Mouse (Mus musculus): Measurements from ENCODE around the gene Npdc1. TPM values are rescaled to one million over a fixed set of nuclear protein-coding genes. Genes with fewer than 3 reads are reported as not detected.

The Npdc1 gene
- polyA plus RNA-seq, 1 experiment, result not detected

DNA sequence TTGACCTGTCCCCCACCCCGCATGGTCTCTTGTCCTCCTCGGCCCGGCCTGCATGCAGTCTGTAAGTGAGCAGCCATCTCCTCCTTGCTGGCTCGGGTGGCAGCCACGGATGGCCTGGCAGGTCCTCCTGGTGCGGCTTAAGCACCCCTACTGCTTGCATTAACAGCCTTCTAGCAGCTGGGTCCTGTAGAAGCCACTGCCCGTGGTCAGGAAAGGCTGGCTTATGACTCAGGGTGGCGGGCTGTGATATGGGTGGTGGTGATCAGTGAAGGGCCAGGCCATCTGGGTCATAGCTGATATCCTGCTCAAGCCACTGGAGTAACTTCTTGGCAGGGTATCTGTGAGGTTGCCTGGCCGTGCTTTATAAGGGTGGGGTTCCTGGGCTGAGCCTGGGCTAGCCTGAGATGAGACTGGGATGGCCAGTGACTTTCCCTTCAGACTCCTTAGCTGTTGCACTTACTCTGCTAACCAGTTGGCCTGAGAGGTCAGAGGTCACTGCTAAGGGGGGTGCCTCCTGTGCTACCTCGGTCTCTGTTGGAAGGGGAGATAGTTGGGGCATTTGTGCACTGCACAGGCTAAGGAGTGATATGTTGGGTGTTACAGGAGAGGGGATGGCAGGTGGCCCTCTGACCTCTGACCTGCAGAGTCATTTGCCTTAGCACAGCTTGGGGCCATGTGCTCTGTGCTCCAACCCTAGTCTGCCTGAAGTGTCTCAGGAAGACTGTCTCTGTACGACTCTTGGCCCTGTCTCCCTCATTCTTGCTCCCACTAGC, 33.4 kb downstream of the Npdc1 start:
- Histone ChIP-seq H3K4me3 (ENCODE audit: insufficient read depth, low read depth, low read length) (no peak overlapping the region), H3K27ac (ENCODE audit: insufficient read depth, low read depth, low read length) (no peak overlapping the region), H3K4me1 (ENCODE audit: control insufficient read depth, insufficient read depth, low read length) (peaks cover 33% of the 10 kb centered on the region)
- 86% methylated on average over 11 of the region's 11 CpGs for WGBS
- TF ChIP-seq CTCF (IDR thresholded peaks at IDR 0.05; ENCODE audit: insufficient read depth, low read depth, low read length), result no peak

DNA sequence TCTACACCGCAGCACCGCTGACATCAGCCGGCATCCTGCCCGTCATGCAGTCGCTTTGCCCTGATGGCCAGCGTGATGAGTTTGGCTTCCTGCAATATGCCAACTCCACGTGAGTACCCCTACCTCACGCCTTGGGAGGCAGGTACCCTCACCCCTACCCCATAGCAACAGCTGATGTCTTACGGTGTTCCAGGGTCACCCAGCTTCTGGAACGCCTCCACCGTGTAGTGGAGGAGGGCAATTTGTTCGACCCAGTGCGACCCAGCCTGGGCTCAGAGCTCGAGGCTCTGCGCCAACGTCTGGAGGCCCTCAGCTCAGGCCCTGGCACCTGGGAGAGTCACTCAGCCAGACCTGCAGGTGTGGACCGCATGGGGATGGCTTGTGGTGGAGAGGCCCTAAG, 34.0 kb downstream of the Npdc1 start:
- WGBS, result 90% methylated on average over 17 of the region's 17 CpGs
- H3K27ac ChIP-seq (ENCODE audit: insufficient read depth, low read depth, low read length), result no peak overlapping the region
- no peak overlapping the region for H3K4me3 ChIP-seq (ENCODE audit: insufficient read depth, low read depth, low read length)
- TF ChIP-seq CTCF (IDR thresholded peaks at IDR 0.05; ENCODE audit: insufficient read depth, low read depth, low read length), result no peak
- TF ChIP-seq POLR2A (IDR thresholded peaks at IDR 0.05; ENCODE audit: insufficient read depth, low read depth, low read length), result no peak
- H3K4me1 ChIP-seq (ENCODE audit: control insufficient read depth, insufficient read depth, low read length), result peaks cover 33% of the 10 kb centered on the region

DNA sequence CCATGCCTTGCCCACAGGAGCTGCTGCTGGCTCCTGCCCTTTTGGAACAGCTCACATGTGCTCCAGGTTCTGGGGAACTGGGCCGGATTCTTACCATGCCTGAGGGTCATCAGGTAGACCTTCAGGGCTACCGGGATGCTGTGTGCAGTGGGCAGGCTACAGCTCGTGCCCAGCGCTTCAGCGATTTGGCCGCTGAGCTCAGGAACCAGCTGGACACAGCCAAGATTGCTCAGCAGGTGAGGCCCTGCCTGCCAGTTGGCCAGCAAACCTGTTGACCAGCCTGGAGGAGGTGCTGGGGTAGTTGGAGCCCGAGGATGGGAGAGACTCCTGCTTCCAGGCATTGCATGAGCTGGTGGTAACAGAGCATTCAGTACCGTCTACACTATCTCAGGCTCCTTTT, 35.1 kb downstream of the Npdc1 start:
- Histone ChIP-seq H3K4me3 (ENCODE audit: insufficient read depth, low read depth, low read length) (no peak overlapping the region), H3K27ac (ENCODE audit: insufficient read depth, low read depth, low read length) (no peak overlapping the region), H3K4me1 (ENCODE audit: control insufficient read depth, insufficient read depth, low read length) (peaks cover 31% of the 10 kb centered on the region)
- WGBS, result 90% methylated on average over 8 of the region's 8 CpGs
- no peak for TF ChIP-seq POLR2A (IDR thresholded peaks at IDR 0.05; ENCODE audit: insufficient read depth, low read depth, low read length)

DNA sequence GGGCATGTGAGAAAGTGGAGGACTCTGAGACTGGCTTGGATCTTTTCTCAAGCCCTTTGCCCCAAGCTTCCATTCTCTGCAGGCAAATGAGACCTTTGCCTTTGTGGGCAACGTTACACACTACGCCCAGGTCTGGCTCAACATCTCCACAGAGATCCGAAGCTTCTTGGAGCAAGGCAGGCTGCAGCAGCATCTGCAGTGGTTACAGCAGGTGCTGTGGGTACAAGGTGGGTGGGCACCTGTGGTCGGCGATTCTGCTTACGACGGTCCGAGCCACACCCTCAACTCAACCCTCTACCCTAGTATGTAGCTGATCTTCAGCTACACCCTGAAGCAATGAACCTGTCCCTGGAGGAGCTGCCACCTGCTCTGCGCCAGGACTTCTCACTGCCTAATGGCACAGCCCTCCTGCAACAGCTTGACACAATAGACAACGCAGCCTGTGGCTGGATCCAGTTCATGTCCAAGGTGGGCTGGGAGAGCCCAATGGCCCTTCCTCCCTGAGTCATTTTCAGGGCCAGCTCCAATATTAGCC, 37.2 kb downstream of the Npdc1 start:
- TF ChIP-seq CTCF (IDR thresholded peaks at IDR 0.05; ENCODE audit: insufficient read depth, low read depth, low read length) (no peak), POLR2A (IDR thresholded peaks at IDR 0.05; ENCODE audit: insufficient read depth, low read depth, low read length) (0 out of 2 replicates have a peak, but pooled peaks have one; percentile 23)
- no peak overlapping the region for H3K4me3 ChIP-seq (ENCODE audit: insufficient read depth, low read depth, low read length)
- H3K27ac ChIP-seq (ENCODE audit: insufficient read depth, low read depth, low read length), result no peak overlapping the region
- whole genome bisulfite sequencing, result 95% methylated on average over 10 of the region's 10 CpGs
- peaks cover 10% of the 10 kb centered on the region for H3K4me1 ChIP-seq (ENCODE audit: control insufficient read depth, insufficient read depth, low read length)

DNA sequence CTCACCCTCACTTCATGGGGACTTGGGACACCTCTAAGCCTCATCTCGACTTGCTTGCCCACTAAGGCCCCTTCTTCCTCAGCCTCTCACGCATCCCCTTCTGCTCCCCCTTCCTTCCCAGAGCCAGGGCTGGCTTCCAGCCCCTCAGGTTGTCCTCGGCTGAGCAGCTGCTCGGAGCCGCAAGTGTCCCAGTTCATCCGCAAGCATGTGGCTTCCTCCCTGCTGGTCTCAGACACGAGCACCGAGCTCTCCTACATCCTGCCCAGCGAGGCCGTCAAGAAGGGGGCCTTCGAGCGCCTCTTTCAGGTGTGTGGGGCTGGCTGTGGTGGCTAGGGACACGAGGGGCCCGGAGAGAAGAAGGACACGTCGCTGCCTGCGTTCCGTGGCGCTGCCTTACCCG, 41.9 kb downstream of the Npdc1 start:
- no peak overlapping the region for H3K27ac ChIP-seq (ENCODE audit: insufficient read depth, low read depth, low read length)

DNA sequence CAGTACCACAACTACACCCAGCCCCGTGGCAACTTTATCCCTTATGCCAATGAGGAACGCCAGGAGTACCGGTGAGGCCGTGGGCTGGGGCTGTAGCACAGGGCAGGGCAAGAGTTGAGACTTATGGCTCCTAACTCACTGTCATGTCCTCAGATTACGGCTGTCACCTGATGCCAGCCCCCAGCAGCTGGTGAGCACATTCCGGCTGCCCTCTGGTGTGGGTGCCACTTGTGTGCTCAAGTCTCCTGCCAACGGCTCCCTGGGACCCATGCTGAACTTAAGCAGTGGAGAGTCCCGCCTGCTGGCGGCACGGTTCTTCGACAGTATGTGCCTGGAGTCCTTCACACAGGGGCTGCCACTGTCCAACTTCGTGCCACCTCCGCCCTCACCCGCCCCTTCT, 43.5 kb downstream of the Npdc1 start:
- TF ChIP-seq CTCF (IDR thresholded peaks at IDR 0.05; ENCODE audit: insufficient read depth, low read depth, low read length), result no peak
- TF ChIP-seq POLR2A (IDR thresholded peaks at IDR 0.05; ENCODE audit: insufficient read depth, low read depth, low read length), result no peak
- WGBS, result 90% methylated on average over 14 of the region's 14 CpGs

More for the DNA sequence above, 41.9 kb downstream of the Npdc1 start:
- H3K4me1 ChIP-seq (ENCODE audit: control insufficient read depth, insufficient read depth, low read length), result no peaks in the 10 kb centered on the region
- no peak overlapping the region for H3K4me3 ChIP-seq (ENCODE audit: insufficient read depth, low read depth, low read length)
- TF ChIP-seq CTCF (IDR thresholded peaks at IDR 0.05; ENCODE audit: insufficient read depth, low read depth, low read length) (no peak), POLR2A (IDR thresholded peaks at IDR 0.05; ENCODE audit: insufficient read depth, low read depth, low read length) (no peak)
- WGBS, result 85% methylated on average over 20 of the region's 20 CpGs

DNA sequence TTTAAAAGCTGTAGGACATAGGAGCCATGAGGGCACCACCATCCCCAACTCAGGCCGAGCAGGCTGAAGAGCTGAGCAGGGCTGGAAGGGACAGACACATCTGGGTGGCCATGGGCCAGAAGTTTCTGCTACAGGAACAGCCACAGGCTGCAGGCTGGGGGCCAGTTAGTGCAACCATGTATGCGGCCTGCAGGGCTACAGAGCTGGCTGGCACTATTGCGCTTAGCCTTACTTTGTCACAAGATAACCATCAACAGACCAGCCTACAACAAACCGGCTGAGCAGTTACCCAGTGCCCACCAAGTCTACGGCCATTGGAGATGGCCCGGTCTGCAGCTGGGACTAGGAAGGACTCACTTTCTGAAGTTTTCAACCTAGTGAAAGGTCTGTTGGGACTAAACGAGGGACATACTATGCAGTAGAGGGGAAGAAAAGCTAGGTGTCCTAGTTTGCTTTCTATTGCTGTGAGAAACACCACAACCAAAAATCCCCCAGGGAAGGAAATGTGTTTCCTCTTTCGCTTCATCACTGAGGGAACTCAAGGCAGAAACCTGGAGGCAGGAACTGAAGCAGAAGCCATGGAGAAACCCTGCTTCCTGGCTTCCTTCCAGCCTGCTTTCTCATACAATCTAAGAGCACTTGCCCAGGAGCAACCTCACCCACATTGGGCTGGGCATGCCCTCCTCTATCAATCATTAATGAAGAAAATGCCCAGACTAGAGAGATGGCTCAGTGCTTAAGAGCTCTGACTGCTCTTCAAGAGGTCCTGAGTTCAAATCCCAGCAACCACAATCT, 51.9 kb downstream of the Npdc1 start:
- Histone ChIP-seq H3K27ac (ENCODE audit: insufficient read depth, low read depth, low read length) (no peak overlapping the region), H3K4me3 (ENCODE audit: insufficient read depth, low read depth, low read length) (no peak overlapping the region), H3K4me1 (ENCODE audit: control insufficient read depth, insufficient read depth, low read length) (no peaks in the 10 kb centered on the region)
- TF ChIP-seq POLR2A (IDR thresholded peaks at IDR 0.05; ENCODE audit: insufficient read depth, low read depth, low read length) (no peak), CTCF (IDR thresholded peaks at IDR 0.05; ENCODE audit: insufficient read depth, low read depth, low read length) (no peak)
- WGBS, result 79% methylated on average over 8 of the region's 8 CpGs

More for the DNA sequence above, 43.5 kb downstream of the Npdc1 start:
- no peak overlapping the region for H3K27ac ChIP-seq (ENCODE audit: insufficient read depth, low read depth, low read length)
- no peaks in the 10 kb centered on the region for H3K4me1 ChIP-seq (ENCODE audit: control insufficient read depth, insufficient read depth, low read length)
- H3K4me3 ChIP-seq (ENCODE audit: insufficient read depth, low read depth, low read length), result no peak overlapping the region

DNA sequence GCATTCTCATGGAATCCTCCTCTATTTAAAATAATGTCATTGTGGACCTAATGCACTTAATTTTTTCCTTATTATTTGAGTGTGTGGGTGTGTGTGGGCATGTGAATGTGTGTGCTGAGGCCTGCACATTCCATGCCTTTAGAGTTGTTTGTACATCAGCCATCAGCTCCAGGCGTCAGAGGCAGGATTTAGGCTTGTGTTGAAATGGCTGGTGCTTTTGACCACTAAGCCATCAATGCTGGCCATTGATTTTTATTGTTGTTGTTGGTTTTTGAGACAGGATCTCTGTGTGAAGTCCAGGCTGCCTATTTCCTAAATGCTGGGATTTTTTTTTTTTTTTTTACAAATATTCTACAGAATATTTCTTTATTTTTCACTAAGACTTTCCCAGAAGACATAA, 53.8 kb downstream of the Npdc1 start:
- WGBS, result 52% methylated on average over 1 of the region's 1 CpGs
- TF ChIP-seq CTCF (IDR thresholded peaks at IDR 0.05; ENCODE audit: insufficient read depth, low read depth, low read length) (no peak), POLR2A (IDR thresholded peaks at IDR 0.05; ENCODE audit: insufficient read depth, low read depth, low read length) (no peak)
- Histone ChIP-seq H3K27ac (ENCODE audit: insufficient read depth, low read depth, low read length) (no peak overlapping the region), H3K4me1 (ENCODE audit: control insufficient read depth, insufficient read depth, low read length) (no peaks in the 10 kb centered on the region), H3K4me3 (ENCODE audit: insufficient read depth, low read depth, low read length) (no peak overlapping the region)

Data from olfactory bulb, adult 2 months (tissue).